Mouse (Mus musculus) midbrain, embryonic 14.5 days (tissue): ENCODE results near the gene Zfp704. TPM values are rescaled to one million over a fixed set of nuclear protein-coding genes. Genes with fewer than 3 reads are reported as not detected.
"Not testable (repeated sequence)": the region's sequence is repeated elsewhere in the genome, so short reads cannot be mapped to it uniquely, and the experiment has no call there.

Experiments used
- ATAC-seq: fragments of 200-750 bp; cut with Nextera tagmentation; 2 replicates; pipeline ENCODE4 v1.8.0; 2017; ENCODE audit warnings: moderate number of reproducible peaks, moderate library complexity; ENCODE audit not compliant: low FRiP score, low TSS enrichment
- DNase-seq: peaks from one replicate; pipeline ENCODE4 v3.0.0-alpha.2; 2015
- H3K27ac ChIP-seq: fragments of 300-500 bp; sonication (generic); replicated peaks from 2 replicates; pipeline ENCODE4 v1.5.1; 2014; ENCODE audit warnings: mild to moderate bottlenecking, low read depth, low read length, moderate library complexity
- H3K27me3 ChIP-seq: fragments of 300-500 bp; sonication (generic); 2 replicates; pipeline ENCODE4 v1.6.1; 2014; ENCODE audit warnings: low read length, control low read depth, mixed read lengths; ENCODE audit not compliant: control insufficient read depth, insufficient read depth
- H3K36me3 ChIP-seq: fragments of 300-500 bp; sonication (generic); 2 replicates; pipeline ENCODE4 v1.6.1; 2014; ENCODE audit warnings: low read length, control low read depth; ENCODE audit not compliant: control insufficient read depth, insufficient read depth
- H3K4me1 ChIP-seq: fragments of 300-500 bp; sonication (generic); 2 replicates; pipeline ENCODE4 v1.6.1; 2014; ENCODE audit warnings: mild to moderate bottlenecking, antibody characterized with exemption, low read length, control low read depth; ENCODE audit not compliant: control insufficient read depth, insufficient read depth
- H3K4me2 ChIP-seq: fragments of 300-500 bp; sonication (generic); 2 replicates; pipeline ENCODE4 v1.6.1; 2014; ENCODE audit warnings: mild to moderate bottlenecking, low read length, moderate library complexity
- H3K4me3 ChIP-seq: fragments of 300-500 bp; sonication (generic); replicated peaks from 2 replicates; pipeline ENCODE4 v1.5.1; 2014; ENCODE audit warnings: low read depth, low read length
- H3K9ac ChIP-seq: fragments of 300-500 bp; sonication (generic); replicated peaks from 2 replicates; pipeline ENCODE4 v1.6.1; 2014; ENCODE audit warnings: mild to moderate bottlenecking, low read length, moderate library complexity
- H3K9me3 ChIP-seq: fragments of 300-500 bp; sonication (generic); 2 replicates; pipeline ENCODE4 v1.6.1; 2016; ENCODE audit warnings: low read length, control low read depth, mixed read lengths; ENCODE audit not compliant: control insufficient read depth
- WGBS: fragments of 180-500 bp; shearing (Covaris S2); extraction: QIAGEN DNeasy Blood & Tissue Kit; methylation state at CpG from one replicate; pipeline ENCODE4 v1.1.7; 2014; 5-methylcytosine and 5-hydroxymethylcytosine counted together
- polyA plus RNA-seq: library from polyadenylated mRNA; unstranded; fragments of >200 nt; fragmentation: Nextera tagmentation; extraction: Ambion mirVana; gene quantifications from 2 replicates; pipeline ENCODE4 v1.2.1, GENCODE M21; 2014

The Zfp704 gene
- polyA plus RNA-seq, 1 experiment from 2014 or later: 14.8 TPM

- Histone ChIP-seq H3K4me3 (no peak overlapping the region), H3K27me3 (no peaks in the 10 kb centered on the region), H3K27ac (no peak overlapping the region), H3K9ac (no peak overlapping the region), H3K4me1 (peaks cover 7% of the 10 kb centered on the region), H3K36me3 (no peaks in the 10 kb centered on the region), H3K9me3 (no peaks in the 10 kb centered on the region), H3K4me2 (no peak overlapping the region)
- 97% methylated on average over 4 of the region's 4 CpGs for WGBS
- DNase-seq (no peak), ATAC-seq (no peak)
These were observed 39.1 kb downstream of the Zfp704 start for GRCm38 (mm10) chr3:9570782-9571181.

- not testable (repeated sequence) for ATAC-seq, H3K4me2 ChIP-seq, H3K4me1 ChIP-seq, H3K9ac ChIP-seq, H3K27ac ChIP-seq, H3K4me3 ChIP-seq, H3K36me3 ChIP-seq, DNase-seq, H3K27me3 ChIP-seq, H3K9me3 ChIP-seq
- 93% methylated on average over 4 of the region's 4 CpGs for WGBS
These were observed 40.2 kb downstream of the Zfp704 start for GRCm38 (mm10) chr3:9569706-9570105.

- H3K36me3 ChIP-seq: no peaks in the 10 kb centered on the region
- DNase-seq (no peak), ATAC-seq (no peak)
- 0 out of 2 replicates have a peak overlapping the region, but pooled peaks have one; percentile 23 for H3K9ac ChIP-seq
- no peak overlapping the region for H3K27ac ChIP-seq
- 0 out of 2 replicates have a peak overlapping the region, but pooled peaks have one; percentile 12 for H3K4me2 ChIP-seq
- no peaks in the 10 kb centered on the region for H3K27me3 ChIP-seq
- H3K9me3 ChIP-seq: no peaks in the 10 kb centered on the region
- peaks cover 7% of the 10 kb centered on the region for H3K4me1 ChIP-seq
- no peak overlapping the region for H3K4me3 ChIP-seq
- 79% methylated on average over 10 of the region's 10 CpGs for WGBS
These were observed 41.2 kb downstream of the Zfp704 start for GRCm38 (mm10) chr3:9568565-9569228.

- H3K4me2 ChIP-seq: 0 out of 2 replicates have a peak overlapping the region, but pooled peaks have one; percentile 12
- DNase-seq (no peak), ATAC-seq (no peak)
- no peak overlapping the region for H3K9ac ChIP-seq
- H3K4me3 ChIP-seq: no peak overlapping the region
- H3K36me3 ChIP-seq: no peaks in the 10 kb centered on the region
- H3K27me3 ChIP-seq: no peaks in the 10 kb centered on the region
- H3K9me3 ChIP-seq: no peaks in the 10 kb centered on the region
- H3K27ac ChIP-seq: no peak overlapping the region
- H3K4me1 ChIP-seq: peaks cover 7% of the 10 kb centered on the region
- WGBS: 45% methylated on average over 8 of the region's 8 CpGs
These were observed 41.9 kb downstream of the Zfp704 start for GRCm38 (mm10) chr3:9567948-9568347.

- DNase-seq (no peak), ATAC-seq (no peak)
- no peak overlapping the region for H3K27ac ChIP-seq
- 85% methylated on average over 3 of the region's 3 CpGs for WGBS
- no peaks in the 10 kb centered on the region for H3K9me3 ChIP-seq
- no peak overlapping the region for H3K4me2 ChIP-seq
- H3K4me1 ChIP-seq: peaks cover 7% of the 10 kb centered on the region
- H3K9ac ChIP-seq: no peak overlapping the region
- H3K27me3 ChIP-seq: no peaks in the 10 kb centered on the region
- no peaks in the 10 kb centered on the region for H3K36me3 ChIP-seq
- H3K4me3 ChIP-seq: no peak overlapping the region
These were observed 43.1 kb downstream of the Zfp704 start for GRCm38 (mm10) chr3:9566831-9567230.

- Histone ChIP-seq H3K9ac (no peak overlapping the region), H3K27ac (no peak overlapping the region), H3K4me1 (peaks cover 7% of the 10 kb centered on the region), H3K4me2 (no peak overlapping the region), H3K9me3 (no peaks in the 10 kb centered on the region), H3K4me3 (no peak overlapping the region), H3K36me3 (no peaks in the 10 kb centered on the region), H3K27me3 (no peaks in the 10 kb centered on the region)
- no peak for ATAC-seq
- DNase-seq: no peak
- WGBS: 81% methylated on average over 7 of the region's 7 CpGs
These were observed 46.3 kb downstream of the Zfp704 start for GRCm38 (mm10) chr3:9563562-9563961.

GRCm38 (mm10) chr3:9562649-9563328 lies 47.1 kb downstream of the Zfp704 start:
- WGBS: 92% methylated on average over 11 of the region's 11 CpGs
- no peak overlapping the region for H3K27ac ChIP-seq
- DNase-seq: no peak
- no peak overlapping the region for H3K9ac ChIP-seq
- H3K4me3 ChIP-seq: no peak overlapping the region
- ATAC-seq: no peak
- no peaks in the 10 kb centered on the region for H3K36me3 ChIP-seq
- no peak overlapping the region for H3K4me2 ChIP-seq
- H3K4me1 ChIP-seq: peaks cover under 1% of the 10 kb centered on the region
- no peaks in the 10 kb centered on the region for H3K9me3 ChIP-seq
- no peaks in the 10 kb centered on the region for H3K27me3 ChIP-seq

- ATAC-seq (no peak), DNase-seq (no peak)
- Histone ChIP-seq H3K4me2 (no peak overlapping the region), H3K4me3 (no peak overlapping the region), H3K9ac (no peak overlapping the region), H3K9me3 (no peaks in the 10 kb centered on the region), H3K4me1 (no peaks in the 10 kb centered on the region), H3K27me3 (no peaks in the 10 kb centered on the region), H3K27ac (no peak overlapping the region), H3K36me3 (no peaks in the 10 kb centered on the region)
- 66% methylated on average over 6 of the region's 6 CpGs for WGBS
These were observed 51.9 kb downstream of the Zfp704 start for GRCm38 (mm10) chr3:9557778-9558560.
